In genomic region chr4:140843670-140844280, GRCm38 (mm10) we compare ENCODE assay signal across 19 mouse cellular contexts. TPM values are rescaled to one million over a fixed set of nuclear protein-coding genes. Genes with fewer than 3 reads are reported as not detected.
"Had no signal": no experiment of that assay in that cellular context is flagged by ENCODE, and none has a peak within 500 bp of the region (broad histone marks: within the 10 kb centered on the region; RNA-seq: fewer than 3 reads in every experiment).

No protein-coding gene starts in this region.

- H3K4me3 ChIP-seq: limb, embryonic 13.5 days; midbrain, embryonic 10.5 days; stomach, embryonic 15.5 days had no signal

- DNase-seq: kidney, adult 11 months; kidney, adult 9 months; kidney, postnatal 36 days; layer of hippocampus, adult 9-11 months; layer of hippocampus, postnatal 36 days; lung, adult 18-20 months; lung, postnatal 4 days; right cerebral cortex, postnatal 14 days; thymus, adult 2 months; thymus, postnatal 25 days had no signal

- H3K9ac ChIP-seq: limb, embryonic 13.5 days; liver, embryonic 14.5 days; stomach, embryonic 15.5 days had no signal

- H3K27me3 ChIP-seq: limb, embryonic 13.5 days; stomach, embryonic 15.5 days had no signal

- H3K27ac ChIP-seq: kidney, postnatal 0 days; limb, embryonic 13.5 days; liver, embryonic 14.5 days; midbrain, embryonic 10.5 days; stomach, embryonic 15.5 days had no signal

- H3K36me3 ChIP-seq: limb, embryonic 13.5 days; midbrain, embryonic 10.5 days; stomach, embryonic 15.5 days had no signal

- ATAC-seq: lung, postnatal 0 days; midbrain, embryonic 16.5 days had no signal

- H3K9me3 ChIP-seq: limb, embryonic 13.5 days; midbrain, embryonic 10.5 days; stomach, embryonic 15.5 days had no signal

- H3K4me2 ChIP-seq: limb, embryonic 13.5 days; stomach, embryonic 15.5 days had no signal

RNA-seq across cellular contexts. Expression of gene Padi1, which starts 1.8 kb away (rescaled TPM):
- polyA plus RNA-seq: liver, adult 2 months; neural tube, embryonic 11.5 days had no signal

RNA-seq across cellular contexts. Expression of gene Padi3, which starts 33.3 kb away (rescaled TPM):
- polyA plus RNA-seq: liver, adult 2 months; midbrain, embryonic 16.5 days; neural tube, embryonic 11.5 days had no signal
